Mouse (Mus musculus) CH12.LX (cell line): ENCODE measurements around the gene Prelid1.

Experiments
- CTCF ChIP-seq, 2 experiments: IDR thresholded peaks in 1 of 2; conservative IDR thresholded peaks in 1 of 2; 2 replicates each; pipeline ENCODE4 v1.5.1; 2011 to 2012; ENCODE audit warnings: low read depth in 2 of 2, low read length in 2 of 2, improper control_type of control experiment in 1 of 2, inconsistent platforms in 1 of 2, mild to moderate bottlenecking in 1 of 2, moderate library complexity in 1 of 2
- EP300 ChIP-seq: IDR thresholded peaks from 2 replicates; pipeline ENCODE4 v1.6.1; 2011; ENCODE audit warnings: low read length, improper control_type of control experiment
- MAX ChIP-seq: IDR thresholded peaks from 2 replicates; pipeline ENCODE4 v1.6.1; 2011; ENCODE audit warnings: low read length, improper control_type of control experiment
- POLR2A ChIP-seq: IDR thresholded peaks from 2 replicates; pipeline ENCODE4 v1.6.1; 2011; ENCODE audit warnings: low read depth, mild to moderate bottlenecking, improper control_type of control experiment, low read length

- no peak for TF ChIP-seq EP300
- no peak for TF ChIP-seq CTCF (conservative IDR thresholded peaks at IDR 0.05 in 1 of 2, IDR thresholded peaks at IDR 0.05 in 1 of 2; ENCODE audit: low read depth in 2 of 2, low read length in 2 of 2)
- TF ChIP-seq POLR2A, result no peak
- no peak for TF ChIP-seq MAX
These were observed 15.4 kb downstream of the Prelid1 start for GRCm38 (mm10) chr13:55335701-55336100.
